Mouse (Mus musculus) forebrain, embryonic 11.5 days (tissue): ENCODE measurements around the gene Olfr129. TPM values are rescaled to one million over a fixed set of nuclear protein-coding genes. Genes with fewer than 3 reads are reported as not detected.

ENCODE experiments used
- ATAC-seq: fragments of 200-750 bp; cut with Nextera tagmentation; replicated peaks from 2 replicates; pipeline ENCODE4 v1.8.0; 2017; ENCODE audit warnings: moderate TSS enrichment; ENCODE audit not compliant: low FRiP score
- DNase-seq: peaks from one replicate; pipeline ENCODE4 v3.0.0-alpha.2; 2017; ENCODE audit warnings: low spot score
- H3K27ac ChIP-seq: fragments of 300-500 bp; sonication (generic); 2 replicates; pipeline ENCODE4 v1.5.1; 2014; ENCODE audit warnings: low read depth, low read length
- H3K27me3 ChIP-seq: fragments of 300-500 bp; sonication (generic); 2 replicates; pipeline ENCODE4 v1.6.1; 2014; ENCODE audit warnings: mild to moderate bottlenecking, low read length, mixed read lengths; ENCODE audit not compliant: control insufficient read depth, insufficient read depth
- H3K36me3 ChIP-seq: fragments of 300-500 bp; sonication (generic); 2 replicates; pipeline ENCODE4 v1.6.1; 2014; ENCODE audit warnings: mild to moderate bottlenecking, low read length, moderate library complexity, mixed read lengths; ENCODE audit not compliant: control insufficient read depth, insufficient read depth
- H3K4me1 ChIP-seq: fragments of 300-500 bp; sonication (generic); replicated peaks from 2 replicates; pipeline ENCODE4 v1.6.1; 2014; ENCODE audit warnings: low read length, mixed read lengths; ENCODE audit not compliant: control insufficient read depth, insufficient read depth
- H3K4me2 ChIP-seq: fragments of 300-500 bp; sonication (generic); 2 replicates; pipeline ENCODE4 v1.6.1; 2014; ENCODE audit warnings: low read depth, mild to moderate bottlenecking, low read length, moderate library complexity, mixed read lengths; ENCODE audit not compliant: severe bottlenecking
- H3K4me3 ChIP-seq: fragments of 300-500 bp; sonication (generic); 2 replicates; pipeline ENCODE4 v1.5.1; 2014; ENCODE audit warnings: low read depth, low read length
- H3K9ac ChIP-seq: fragments of 300-500 bp; sonication (generic); 2 replicates; pipeline ENCODE4 v1.6.1; 2014; ENCODE audit warnings: low read length
- H3K9me3 ChIP-seq: fragments of 300-500 bp; sonication (generic); 2 replicates; pipeline ENCODE4 v1.6.1; 2016; ENCODE audit warnings: low read length, mixed read lengths; ENCODE audit not compliant: control insufficient read depth
- WGBS: fragments of 180-500 bp; shearing (Covaris S2); extraction: QIAGEN DNeasy Blood & Tissue Kit; methylation state at CpG from one replicate; pipeline ENCODE4 v1.1.7; 2014; 5-methylcytosine and 5-hydroxymethylcytosine counted together
- polyA plus RNA-seq: library from polyadenylated mRNA; unstranded; fragments of >200 nt; fragmentation: Nextera tagmentation; extraction: Ambion mirVana; gene quantifications from 2 replicates; pipeline ENCODE4 v1.2.1, GENCODE M21; 2014

The Olfr129 gene
- not detected in 2 replicates for polyA plus RNA-seq

GRCm38 (mm10) chr17:38059979-38060378, at the start of gene Olfr129:
TSS of gene Olfr129 (minus strand) at chr17:38060079.
- Histone ChIP-seq H3K4me1 (no peaks in the 10 kb centered on the region), H3K27me3 (no peaks in the 10 kb centered on the region), H3K4me3 (no peak within 1 kb of the TSS), H3K36me3 (no peaks in the 10 kb centered on the region), H3K4me2 (no peak within 1 kb of the TSS), H3K9me3 (no peaks in the 10 kb centered on the region), H3K27ac (no peak within 1 kb of the TSS), H3K9ac (no peak within 1 kb of the TSS)
- WGBS, result 58% methylated on average over 1 of the region's 1 CpGs
- no peak for ATAC-seq
- no peak for DNase-seq

DNA sequence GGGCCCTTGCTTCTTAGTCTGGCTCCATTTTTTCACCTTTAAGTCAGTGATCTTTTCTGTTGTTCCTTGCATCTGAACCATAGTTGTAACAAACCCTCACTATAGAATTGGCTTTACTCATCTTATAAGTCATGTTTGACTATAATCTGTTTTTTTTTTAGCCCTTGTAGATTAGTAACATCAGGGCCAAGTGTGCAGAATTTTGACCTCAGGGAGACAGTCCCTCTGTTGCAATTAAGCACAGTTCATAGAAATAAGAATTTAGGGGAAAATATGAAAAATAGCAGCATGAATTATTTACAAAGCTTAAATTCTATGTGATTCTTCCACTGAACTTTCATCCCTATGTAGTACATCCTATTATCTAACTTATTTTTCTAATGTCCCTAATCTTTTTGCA, 28.7 kb upstream of the Olfr129 start, which contains the start of gene Olfr131:
Gene Olfr131 (minus strand): TSS at position 101 of the 400 bp plus-strand sequence.
- Histone ChIP-seq H3K36me3 (no peaks in the 10 kb centered on the region), H3K4me1 (no peaks in the 10 kb centered on the region), H3K4me2 (no peak within 1 kb of the TSS), H3K27ac (no peak within 1 kb of the TSS), H3K9me3 (no peaks in the 10 kb centered on the region), H3K9ac (no peak within 1 kb of the TSS), H3K4me3 (no peak within 1 kb of the TSS), H3K27me3 (no peaks in the 10 kb centered on the region)
- DNase-seq (no peak), ATAC-seq (no peak)

GRCm38 (mm10) chr17:38082364-38082763, 22.5 kb upstream of the Olfr129 start:
- 95% methylated on average over 4 of the region's 4 CpGs for WGBS
- ATAC-seq, result no peak

GRCm38 (mm10) chr17:38063621-38064020, 3.7 kb upstream of the Olfr129 start, which contains the start of gene Olfr130:
TSS of gene Olfr130 (plus strand) at chr17:38063921.
- no peaks in the 10 kb centered on the region for H3K27me3 ChIP-seq
- no peaks in the 10 kb centered on the region for H3K4me1 ChIP-seq
- WGBS, result 93% methylated on average over 1 of the region's 1 CpGs
- DNase-seq (no peak), ATAC-seq (no peak)
- H3K9ac ChIP-seq, result no peak within 1 kb of the TSS
- H3K36me3 ChIP-seq, result no peaks in the 10 kb centered on the region
- H3K9me3 ChIP-seq, result no peaks in the 10 kb centered on the region
- no peak within 1 kb of the TSS for H3K4me2 ChIP-seq
- no peak within 1 kb of the TSS for H3K4me3 ChIP-seq
- H3K27ac ChIP-seq, result no peak within 1 kb of the TSS

More at GRCm38 (mm10) chr17:38082364-38082763, 22.5 kb upstream of the Olfr129 start:
- DNase-seq, result no peak
- Histone ChIP-seq H3K4me3 (no peak overlapping the region), H3K4me2 (no peak overlapping the region), H3K27me3 (no peaks in the 10 kb centered on the region), H3K9ac (no peak overlapping the region), H3K27ac (no peak overlapping the region), H3K36me3 (no peaks in the 10 kb centered on the region), H3K4me1 (no peaks in the 10 kb centered on the region), H3K9me3 (no peaks in the 10 kb centered on the region)

DNA sequence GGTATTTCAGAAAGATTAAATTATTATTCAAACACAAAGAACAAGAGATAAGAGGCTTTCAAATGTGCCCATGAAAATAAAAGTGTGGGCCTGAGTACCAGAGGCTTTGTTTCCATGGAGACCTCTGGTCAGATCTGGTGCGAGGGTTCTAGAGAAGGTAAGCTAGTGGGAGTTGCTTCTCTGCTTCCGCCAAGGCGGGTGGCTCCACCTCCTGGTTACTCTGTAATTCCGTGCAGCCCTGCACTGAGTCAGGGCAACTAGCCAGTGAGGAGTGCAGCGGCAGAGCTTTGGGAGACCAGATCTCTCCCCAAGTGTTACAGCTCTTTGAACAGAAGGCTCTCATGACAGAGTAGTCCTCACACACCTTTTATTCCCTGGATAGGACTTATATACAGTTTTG, 33.6 kb downstream of the Olfr129 start:
- Histone ChIP-seq H3K4me2 (no peak overlapping the region), H3K27me3 (no peaks in the 10 kb centered on the region), H3K9me3 (no peaks in the 10 kb centered on the region), H3K27ac (no peak overlapping the region), H3K9ac (no peak overlapping the region), H3K36me3 (no peaks in the 10 kb centered on the region), H3K4me3 (no peak overlapping the region), H3K4me1 (no peaks in the 10 kb centered on the region)
- DNase-seq (no peak), ATAC-seq (no peak)
- WGBS, result 27% methylated on average over 5 of the region's 5 CpGs

- Histone ChIP-seq H3K36me3 (no peaks in the 10 kb centered on the region), H3K27ac (no peak overlapping the region), H3K9ac (no peak overlapping the region), H3K9me3 (no peaks in the 10 kb centered on the region), H3K4me3 (no peak overlapping the region), H3K4me1 (no peaks in the 10 kb centered on the region), H3K4me2 (no peak overlapping the region), H3K27me3 (no peaks in the 10 kb centered on the region)
- 79% methylated on average over 2 of the region's 2 CpGs for WGBS
- ATAC-seq (no peak), DNase-seq (no peak)
These were observed 43.5 kb downstream of the Olfr129 start for GRCm38 (mm10) chr17:38016341-38016740.

DNA sequence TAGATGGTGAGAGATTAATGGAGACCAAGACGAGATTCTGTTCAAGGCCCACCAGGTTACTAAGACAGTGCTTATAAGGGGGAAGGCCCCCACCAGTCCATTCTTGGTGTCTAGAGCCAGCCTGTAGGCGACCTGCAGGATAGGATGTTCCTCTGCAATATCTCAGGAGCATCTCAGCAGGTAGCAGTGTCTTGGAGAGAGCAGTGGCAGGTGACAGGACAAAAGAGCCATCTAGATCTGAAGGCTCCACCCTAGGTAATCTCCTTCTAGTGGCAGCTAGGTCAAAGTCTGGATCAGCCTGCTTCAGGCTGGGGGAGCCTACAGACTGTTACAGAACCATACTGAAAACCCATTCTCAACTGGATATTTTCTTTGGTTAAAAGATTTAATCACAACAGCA, 54.9 kb downstream of the Olfr129 start:
- H3K9me3 ChIP-seq, result no peaks in the 10 kb centered on the region
- 77% methylated on average over 2 of the region's 2 CpGs for WGBS
- no peaks in the 10 kb centered on the region for H3K36me3 ChIP-seq
- DNase-seq (no peak), ATAC-seq (no peak)
- no peak overlapping the region for H3K9ac ChIP-seq
- no peaks in the 10 kb centered on the region for H3K27me3 ChIP-seq
- H3K4me3 ChIP-seq, result no peak overlapping the region
- H3K4me1 ChIP-seq, result no peaks in the 10 kb centered on the region
- H3K4me2 ChIP-seq, result no peak overlapping the region
- H3K27ac ChIP-seq, result no peak overlapping the region

Other genes with a start within 250 kb of the Olfr129 start
- not detected in 2 replicates for gene Olfr125, start 227.1 kb downstream of the Olfr129 start, polyA plus RNA-seq
- not detected in 2 replicates for gene Olfr126, start 212.6 kb downstream of the Olfr129 start, polyA plus RNA-seq
- gene Olfr127, start 159.6 kb downstream of the Olfr129 start, polyA plus RNA-seq, result not detected in 2 replicates
- gene Olfr128, start 139.5 kb downstream of the Olfr129 start, polyA plus RNA-seq, result not detected in 2 replicates
- gene Olfr761, start 107.0 kb downstream of the Olfr129 start, polyA plus RNA-seq, result not detected in 2 replicates
- not detected in 2 replicates for gene Olfr130, start 3.8 kb upstream of the Olfr129 start, polyA plus RNA-seq
- gene Olfr131, start 28.6 kb upstream of the Olfr129 start, polyA plus RNA-seq, result not detected in 2 replicates
- gene Olfr132, start 74.4 kb upstream of the Olfr129 start, polyA plus RNA-seq, result not detected in 2 replicates
- gene Olfr133, start 85.2 kb upstream of the Olfr129 start, polyA plus RNA-seq, result not detected in 2 replicates
- gene Olfr134, start 111.3 kb upstream of the Olfr129 start, polyA plus RNA-seq, result not detected in 2 replicates
- gene Olfr135, start 144.3 kb upstream of the Olfr129 start, polyA plus RNA-seq, result not detected in 2 replicates
- not detected in 2 replicates for gene Olfr138, start 201.0 kb upstream of the Olfr129 start, polyA plus RNA-seq
- not detected in 2 replicates for gene Olfr137, start 247.5 kb upstream of the Olfr129 start, polyA plus RNA-seq